Mouse (Mus musculus) erythroblast, adult 5-6 weeks (primary cell): Measurements from ENCODE around the gene N4bp3. TPM values are rescaled to one million over a fixed set of nuclear protein-coding genes. Genes with fewer than 3 reads are reported as not detected.
"Not testable (repeated sequence)": the region's sequence is repeated elsewhere in the genome, so short reads cannot be mapped to it uniquely, and the experiment has no call there.

ENCODE experiments used
- ATAC-seq: replicated peaks from 2 replicates; pipeline ENCODE4 v1.8.0; 2016; ENCODE audit warnings: moderate number of reproducible peaks, mild to moderate bottlenecking, moderate TSS enrichment, inconsistent platforms; ENCODE audit not compliant: poor library complexity, low FRiP score, severe bottlenecking
- total RNA-seq, 2 experiments: library from RNA; stranded (forward) in 1 of 2; stranded (reverse) in 1 of 2; fragments of 150-400 nt in 1 of 2; fragments of 200-764, 138-1000 nt in 1 of 2; gene quantifications; 2 replicates each; pipeline versions ENCODE4 v1.2.3 to v1.2.4; 2015 to 2017; ENCODE audit warnings: low replicate concordance in 2 of 2

The N4bp3 gene
- total RNA-seq (2015; ENCODE audit: low replicate concordance), result 1.0 TPM in 1 of 2 replicates, not detected in the other
- not detected in 2 replicates for total RNA-seq (2017; ENCODE audit: low replicate concordance)

DNA sequence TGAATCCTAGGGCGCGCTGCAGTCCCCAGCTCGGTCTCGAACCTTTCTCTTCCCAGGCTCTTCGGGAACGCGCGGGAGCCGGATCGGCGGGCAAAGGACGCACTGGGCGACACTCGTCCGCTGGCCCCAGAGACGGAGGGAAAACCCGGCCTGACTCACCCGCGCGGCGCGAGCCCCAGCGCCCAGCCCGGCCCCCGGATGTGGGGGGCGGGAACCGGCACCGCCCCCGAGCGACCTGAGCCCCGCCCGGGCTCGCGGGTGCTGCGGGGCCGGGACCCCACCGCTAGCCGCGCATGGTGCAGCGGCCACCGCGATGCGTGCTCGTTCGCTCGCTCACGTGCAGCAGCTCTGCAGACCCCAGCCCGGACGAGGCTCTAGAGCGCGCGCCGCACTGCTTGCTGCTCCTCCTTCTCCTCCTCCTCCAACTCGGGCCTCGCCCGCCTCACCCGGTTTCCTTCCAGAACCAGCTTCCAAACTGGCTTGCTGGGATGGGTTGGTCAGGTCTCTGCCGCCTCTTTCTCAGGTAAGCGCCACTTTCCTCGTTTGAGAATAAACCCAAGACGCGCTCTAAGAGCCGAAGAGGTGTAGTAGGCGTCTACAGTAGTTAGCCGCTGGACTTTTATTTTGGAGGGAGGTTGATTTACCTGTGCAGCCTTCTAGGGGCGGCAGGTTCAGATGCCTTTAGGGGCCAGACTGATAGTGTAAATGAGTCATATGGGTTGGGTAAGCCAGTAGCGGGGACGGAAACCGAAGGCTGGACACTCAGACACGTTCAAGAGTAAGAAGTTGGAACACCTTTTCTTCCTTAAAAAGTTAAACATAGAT is at the start of gene N4bp3, which contains the start of gene D930048N14Rik:
Gene N4bp3, minus strand, starts transcription at position 152 of the 825 bp plus-strand sequence.
Gene D930048N14Rik, plus strand, starts transcription at position 264 of the 825 bp plus-strand sequence.
- ATAC-seq, result no peak

DNA sequence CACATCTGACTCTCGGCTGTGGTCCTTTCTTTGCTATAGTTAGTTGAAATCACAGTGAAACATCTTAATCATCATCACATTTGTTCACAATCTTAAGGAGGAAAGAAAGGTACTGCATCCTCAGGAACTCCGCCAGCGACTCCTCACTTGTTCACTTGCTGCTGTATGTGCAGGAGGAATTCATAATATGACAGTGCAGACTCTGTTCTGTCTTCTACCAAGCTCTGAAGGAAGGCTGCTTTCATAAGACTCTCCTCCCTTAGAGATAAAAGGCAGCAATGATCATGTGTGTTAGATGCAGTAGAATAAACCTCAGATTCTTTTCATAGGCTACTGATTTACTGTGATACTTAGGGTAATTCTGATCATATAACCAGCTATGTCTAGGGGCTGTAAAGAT is 44.3 kb upstream of the N4bp3 start:
- no peak for ATAC-seq

GRCm38 (mm10) chr11:51690597-51690996 is 40.0 kb upstream of the N4bp3 start:
- ATAC-seq, result not testable (repeated sequence)

- no peak for ATAC-seq
These were observed 38.7 kb upstream of the N4bp3 start for GRCm38 (mm10) chr11:51689343-51689742.

GRCm38 (mm10) chr11:51688330-51689328 is 38.0 kb upstream of the N4bp3 start, which contains the start of gene 0610009B22Rik:
Gene 0610009B22Rik (minus strand): TSS chr11:51688874.
- ATAC-seq, result peak; percentile 96

GRCm38 (mm10) chr11:51681976-51682374 is 31.3 kb upstream of the N4bp3 start:
- 0 out of 2 replicates have a peak, but pooled peaks have one; percentile 23 for ATAC-seq

GRCm38 (mm10) chr11:51681324-51681975 is 30.8 kb upstream of the N4bp3 start:
- peak; percentile 91 for ATAC-seq

DNA sequence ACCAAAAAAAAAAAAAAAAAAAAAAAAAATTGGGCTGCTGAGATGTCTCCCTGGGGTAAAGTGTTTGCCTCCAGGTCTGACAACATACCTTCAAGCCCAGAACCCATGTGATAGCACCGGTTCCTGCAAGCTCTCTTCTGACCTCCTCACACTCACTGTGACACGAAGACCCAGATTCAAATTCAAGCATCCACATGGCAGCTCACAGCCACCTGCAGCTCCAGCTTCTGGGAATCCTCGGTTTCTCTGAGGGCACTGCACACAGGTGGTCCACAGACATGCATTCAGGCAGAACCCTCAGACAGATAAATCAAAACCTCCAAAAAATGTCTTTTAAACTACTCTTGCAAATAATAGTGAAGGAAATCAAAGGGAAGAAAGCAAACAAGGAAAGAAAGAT is 28.8 kb upstream of the N4bp3 start:
- no peak for ATAC-seq

DNA sequence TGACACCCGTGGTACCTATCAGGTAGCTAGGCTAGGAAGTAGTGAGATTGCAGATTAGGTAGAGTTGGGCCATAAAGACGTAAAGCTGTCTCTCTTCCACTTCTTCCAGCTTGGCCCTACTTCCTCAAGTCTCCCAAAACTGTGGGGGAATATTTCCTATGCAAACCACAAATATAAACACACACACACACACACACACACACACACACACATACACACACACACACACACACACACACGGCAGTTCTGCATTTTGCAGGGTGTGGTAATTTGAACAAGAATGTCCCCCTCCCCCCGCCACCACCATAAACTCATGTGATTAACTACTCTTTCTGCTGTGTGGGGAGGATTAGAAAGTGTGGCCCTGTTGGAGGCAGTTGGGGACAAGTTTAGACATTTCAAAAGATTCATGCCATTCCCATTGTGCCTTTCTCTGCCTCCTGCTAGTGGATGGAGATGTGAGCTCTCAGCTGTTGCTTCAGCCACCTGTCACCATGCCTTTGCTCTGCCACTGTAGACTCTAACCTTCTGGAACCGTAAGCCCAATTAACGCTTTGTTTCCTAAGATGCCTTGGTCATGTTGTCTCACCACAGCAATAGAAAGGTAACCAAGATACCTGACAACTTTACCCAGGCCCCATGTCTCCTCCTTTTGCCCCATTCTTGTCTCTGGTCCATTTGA is 27.2 kb upstream of the N4bp3 start:
- no peak for ATAC-seq

DNA sequence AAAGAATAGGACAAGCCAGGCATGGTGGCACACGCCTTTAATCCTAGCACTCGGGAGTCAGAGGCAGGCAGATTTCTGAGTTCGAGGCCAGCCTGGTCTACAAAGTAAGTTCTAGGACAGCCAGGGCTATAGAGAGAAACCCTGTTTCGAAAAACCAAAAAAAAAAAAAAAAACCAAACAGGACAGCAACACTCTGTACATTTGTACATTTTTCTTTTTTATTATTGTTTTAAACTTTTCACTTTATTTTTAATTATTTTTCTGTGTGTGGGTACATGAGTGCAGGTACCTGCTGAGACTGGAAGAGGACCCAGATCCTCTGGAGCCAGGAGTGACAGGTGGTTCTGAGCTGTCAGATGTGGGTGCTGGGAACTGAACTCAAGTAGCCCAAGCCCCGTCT is 24.7 kb upstream of the N4bp3 start:
- ATAC-seq, result no peak

GRCm38 (mm10) chr11:51673291-51673690 is 22.6 kb upstream of the N4bp3 start:
- ATAC-seq, result no peak

- no peak; the same call in 1 of the 2 replicates for ATAC-seq
These were observed 20.7 kb upstream of the N4bp3 start for GRCm38 (mm10) chr11:51671376-51671775.

DNA sequence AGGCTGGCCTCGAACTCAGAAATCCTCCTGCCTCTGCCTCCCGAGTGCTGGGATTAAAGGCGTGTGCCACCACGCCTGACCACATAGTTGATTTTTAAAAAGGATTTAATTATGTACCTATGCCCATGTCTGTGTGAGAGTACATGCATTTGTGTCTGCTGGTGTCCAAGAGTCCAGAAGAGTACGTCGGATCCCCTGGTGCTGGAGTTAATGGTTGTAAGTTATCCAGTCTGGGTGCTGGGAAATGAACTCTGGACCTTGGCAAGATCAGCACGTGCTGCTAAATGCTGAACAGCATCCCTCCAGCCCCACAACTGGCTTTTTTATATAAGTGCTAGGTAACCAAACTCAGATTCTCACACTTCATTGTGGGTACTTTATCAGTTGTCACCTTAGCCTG is 20.2 kb upstream of the N4bp3 start:
- ATAC-seq, result no peak

DNA sequence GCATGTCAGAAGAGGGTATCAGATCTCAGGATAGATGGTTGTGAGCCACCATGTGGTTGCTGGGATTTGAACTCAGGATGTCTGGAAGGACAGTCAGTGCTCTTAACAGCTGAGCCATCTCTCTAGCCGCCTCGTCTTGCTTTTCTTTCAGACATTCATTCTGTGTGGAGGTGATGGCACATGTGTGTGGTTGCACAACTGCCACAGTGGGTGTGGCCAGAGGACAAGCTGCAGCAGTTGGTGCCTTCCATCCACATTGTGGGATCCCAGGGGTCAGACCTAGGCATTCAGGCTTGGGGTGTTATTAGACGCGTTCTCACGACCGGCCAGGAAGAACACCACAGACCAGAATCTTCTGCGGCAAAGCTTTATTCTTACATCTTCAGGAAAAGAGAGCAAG is 14.1 kb upstream of the N4bp3 start:
- ATAC-seq, result not testable (repeated sequence)

DNA sequence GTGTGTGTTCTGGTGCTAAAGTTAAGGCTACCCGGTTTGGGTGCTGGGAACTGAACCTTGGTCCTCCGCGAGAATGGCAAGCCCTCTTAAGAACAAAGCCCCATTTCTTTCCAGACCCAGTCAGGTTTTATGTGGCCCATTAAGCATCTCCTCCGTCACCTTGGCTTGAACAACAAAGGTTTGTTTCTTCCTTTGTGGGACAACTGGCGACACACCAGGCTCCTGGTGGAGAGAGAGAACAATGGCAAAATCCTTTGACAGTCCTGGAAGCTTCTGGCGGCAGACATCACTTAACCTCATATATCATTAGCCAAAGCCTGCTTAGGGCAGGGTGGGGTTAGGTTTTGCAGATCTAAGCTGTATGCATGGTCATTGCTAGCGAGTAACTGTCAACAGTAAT is 12.0 kb upstream of the N4bp3 start:
- no peak for ATAC-seq

DNA sequence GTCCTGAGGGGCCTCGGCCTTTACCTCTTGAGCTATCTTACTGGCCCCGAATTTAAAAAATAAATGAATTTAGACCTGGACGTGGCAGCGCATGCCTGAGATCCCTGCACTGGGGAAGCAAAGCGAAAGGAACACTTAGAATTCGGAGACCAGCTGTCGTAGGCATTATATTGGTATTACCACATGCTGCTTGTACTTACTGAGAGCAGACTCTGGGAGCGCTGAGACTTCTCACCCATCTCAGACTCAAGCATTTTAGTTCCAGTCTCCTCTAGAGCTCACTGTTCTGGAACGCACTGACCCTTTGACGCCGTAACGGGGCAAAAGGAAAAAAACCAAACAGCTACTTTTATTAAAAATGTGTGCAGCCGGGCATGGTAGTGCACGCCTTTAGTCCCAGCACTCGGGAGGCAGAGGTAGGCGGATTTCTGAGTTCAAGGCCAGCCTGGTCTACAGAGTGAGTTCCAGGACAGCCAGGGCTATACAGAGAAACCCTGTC is 11.3 kb upstream of the N4bp3 start:
- ATAC-seq, result no peak

DNA sequence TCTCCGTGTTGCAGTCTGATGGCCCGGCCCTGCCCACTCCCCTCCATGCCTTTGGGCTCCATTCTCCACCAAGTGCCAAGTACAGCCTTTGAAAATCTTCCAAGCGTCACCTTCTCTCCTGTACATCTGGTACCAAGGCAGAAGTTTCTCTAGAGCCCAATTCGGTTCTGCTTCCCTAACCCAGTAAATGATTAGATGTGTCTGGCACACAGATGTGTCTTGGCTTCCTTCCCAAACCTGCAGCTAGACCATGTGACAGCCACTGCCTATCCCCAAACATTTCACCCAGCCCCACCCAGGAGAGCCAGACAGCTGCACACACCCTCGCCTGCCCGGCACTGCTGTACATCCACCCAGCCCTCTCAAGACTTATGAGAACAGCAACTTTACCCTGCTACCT is 8.1 kb upstream of the N4bp3 start:
- peak; percentile 83 for ATAC-seq

DNA sequence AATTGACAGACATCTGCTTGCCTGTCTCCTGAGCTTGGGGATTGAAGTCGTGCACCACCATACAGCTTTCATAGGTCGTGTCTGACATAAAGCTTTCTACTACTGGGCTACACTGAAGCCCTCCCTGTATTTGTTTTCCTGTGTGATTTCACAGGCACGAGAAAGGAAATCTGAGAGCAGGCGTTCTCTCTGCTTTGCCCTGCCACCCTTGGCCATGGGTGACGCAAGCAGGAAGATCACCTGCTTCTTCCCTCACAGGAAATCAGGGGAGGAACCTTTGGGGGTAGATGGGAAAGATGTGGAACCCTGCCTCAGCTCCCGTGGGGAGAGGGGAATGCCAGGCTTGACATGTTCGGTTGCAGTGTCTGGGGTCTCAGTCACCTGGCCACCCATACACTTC is 7.6 kb upstream of the N4bp3 start:
- ATAC-seq, result no peak
